Mouse (Mus musculus): ENCODE data around the gene Slc22a20. TPM values are rescaled to one million over a fixed set of nuclear protein-coding genes. Genes with fewer than 3 reads are reported as not detected.

The Slc22a20 gene
- polyA plus RNA-seq, 1 experiment: not detected

DNA sequence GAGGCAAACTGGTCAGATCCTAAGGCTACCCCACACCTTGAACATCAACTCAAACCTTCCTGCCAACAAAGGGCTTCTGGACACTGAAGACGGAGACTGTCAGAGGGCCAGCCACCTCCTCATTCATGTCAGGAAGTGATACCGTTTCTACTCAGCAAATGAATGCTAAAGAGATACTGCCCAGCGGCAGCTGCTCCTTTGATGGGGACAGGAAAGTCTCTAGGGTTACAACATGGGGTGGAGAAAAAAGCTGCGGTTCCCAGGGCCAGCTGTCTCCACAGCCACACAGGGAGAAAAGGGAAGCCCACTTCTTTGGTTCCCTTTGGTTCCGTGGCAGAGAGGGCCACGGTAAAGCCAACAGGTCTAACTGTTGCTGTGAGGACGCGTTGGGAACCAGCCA, 41.8 kb downstream of the Slc22a20 start:
- H3K4me3 ChIP-seq: no peak overlapping the region
- H3K4me2 ChIP-seq (ENCODE audit: low read depth): peak overlapping the region; percentile 83
- H3K36me3 ChIP-seq (ENCODE audit: control insufficient read depth, insufficient read depth): no peaks in the 10 kb centered on the region
- no peaks in the 10 kb centered on the region for H3K27me3 ChIP-seq (ENCODE audit: control insufficient read depth, insufficient read depth, insufficient read length)
- no peaks in the 10 kb centered on the region for H3K79me2 ChIP-seq (ENCODE audit: control insufficient read depth, insufficient read depth)
- TF ChIP-seq TCF3 (IDR thresholded peaks at IDR 0.05; ENCODE audit: insufficient read length, low read depth): no peak
- no peak for TF ChIP-seq USF1 (IDR thresholded peaks at IDR 0.05; ENCODE audit: low read depth)
- no peak for TF ChIP-seq POLR2A (IDR thresholded peaks at IDR 0.05; ENCODE audit: insufficient read length, low read depth)
- TF ChIP-seq MYOG (IDR thresholded peaks at IDR 0.05; ENCODE audit: control insufficient read depth in 1 of 3, insufficient read depth in 1 of 3, insufficient read length in 2 of 3, low read depth in 2 of 3): peak; percentile 30 to 95 (median 95)
- TF ChIP-seq CEBPB (IDR thresholded peaks at IDR 0.05; ENCODE audit: insufficient read depth, poor library complexity, severe bottlenecking): peak; percentile 31; the same call in 1 of the 2 replicates
- no peak for TF ChIP-seq SRF (IDR thresholded peaks at IDR 0.05; ENCODE audit: control insufficient read depth, insufficient read length, low read depth)
- TF ChIP-seq E2F4 (IDR thresholded peaks at IDR 0.05; ENCODE audit: insufficient read depth): no peak
- TF ChIP-seq POLR2AphosphoS2 (IDR thresholded peaks at IDR 0.05; ENCODE audit: insufficient read length, low read depth): no peak
- peak; percentile 38 to 88 (median 61) for TF ChIP-seq MYOD1 (IDR thresholded peaks at IDR 0.05; ENCODE audit: control insufficient read depth in 1 of 3, insufficient read length in 2 of 3, low read depth in 2 of 3)
- TF ChIP-seq TCF12 (IDR thresholded peaks at IDR 0.05; ENCODE audit: insufficient read depth, poor library complexity, severe bottlenecking): peak; percentile 78
- no peak for TF ChIP-seq MAX (IDR thresholded peaks at IDR 0.05; ENCODE audit: low read depth)
- TF ChIP-seq REST (IDR thresholded peaks at IDR 0.05; ENCODE audit: insufficient read depth, insufficient read length): no peak
- no peak overlapping the region for H3ac ChIP-seq (ENCODE audit: control insufficient read depth, insufficient read length)

DNA sequence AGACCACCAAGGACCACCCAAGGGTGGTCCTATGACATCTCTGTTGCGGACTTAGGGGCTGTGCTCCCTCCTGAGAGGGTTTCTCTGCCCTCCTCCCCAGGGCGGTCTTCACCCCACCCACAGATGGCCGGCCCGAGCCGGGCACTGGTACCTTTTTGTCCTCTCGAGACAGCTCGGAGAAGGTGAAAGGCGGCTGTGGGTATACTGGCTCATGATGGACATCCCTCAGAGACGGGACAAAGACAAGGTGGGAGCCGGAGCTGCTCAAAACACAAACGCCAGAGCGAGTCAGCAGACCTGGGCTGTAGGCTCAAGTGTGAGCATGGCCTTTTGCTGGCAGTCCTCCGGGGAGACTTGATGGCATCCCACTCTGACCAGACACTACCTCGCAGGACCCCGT, 42.5 kb downstream of the Slc22a20 start:
- H3K79me2 ChIP-seq (ENCODE audit: control insufficient read depth, insufficient read depth): no peaks in the 10 kb centered on the region
- H3K4me3 ChIP-seq: no peak overlapping the region
- TF ChIP-seq MYOD1 (IDR thresholded peaks at IDR 0.05; ENCODE audit: control insufficient read depth in 1 of 3, insufficient read length in 2 of 3, low read depth in 2 of 3) (no peak), TCF3 (IDR thresholded peaks at IDR 0.05; ENCODE audit: insufficient read length, low read depth) (no peak), SRF (IDR thresholded peaks at IDR 0.05; ENCODE audit: control insufficient read depth, insufficient read length, low read depth) (no peak)
- no peaks in the 10 kb centered on the region for H3K27me3 ChIP-seq (ENCODE audit: control insufficient read depth, insufficient read depth, insufficient read length)
- no peak overlapping the region for H3ac ChIP-seq (ENCODE audit: control insufficient read depth, insufficient read length)
- no peak overlapping the region for H3K4me2 ChIP-seq (ENCODE audit: low read depth)
- no peaks in the 10 kb centered on the region for H3K36me3 ChIP-seq (ENCODE audit: control insufficient read depth, insufficient read depth)

DNA sequence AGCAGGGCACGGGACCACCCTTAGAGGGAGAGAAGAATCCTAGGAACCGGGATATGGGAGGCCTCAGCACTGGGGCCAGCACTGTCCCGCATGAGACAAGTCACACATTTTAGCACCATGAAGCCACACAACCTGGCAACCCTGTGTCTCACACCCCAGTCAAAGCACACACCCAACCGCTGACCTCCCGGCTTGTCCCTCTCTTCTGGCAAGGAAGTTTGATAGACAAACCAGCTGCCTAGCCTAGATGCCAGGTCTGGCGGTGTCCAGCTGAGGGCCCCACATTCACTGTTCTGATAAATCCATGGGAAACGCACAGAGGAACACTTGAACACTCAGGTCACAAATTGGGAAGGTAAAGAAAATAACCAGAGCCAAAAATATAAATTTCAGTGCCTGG, 43.4 kb downstream of the Slc22a20 start:
- H3K27me3 ChIP-seq (ENCODE audit: control insufficient read depth, insufficient read depth, insufficient read length): no peaks in the 10 kb centered on the region
- no peak overlapping the region for H3K4me3 ChIP-seq
- H3K4me2 ChIP-seq (ENCODE audit: low read depth): peak overlapping the region; percentile 12
- H3ac ChIP-seq (ENCODE audit: control insufficient read depth, insufficient read length): no peak overlapping the region
- H3K79me2 ChIP-seq (ENCODE audit: control insufficient read depth, insufficient read depth): no peaks in the 10 kb centered on the region
- TF ChIP-seq MYOD1 (IDR thresholded peaks at IDR 0.05; ENCODE audit: control insufficient read depth in 1 of 3, insufficient read length in 2 of 3, low read depth in 2 of 3) (peak; percentile 56 to 88 (median 80)), REST (IDR thresholded peaks at IDR 0.05; ENCODE audit: insufficient read depth, insufficient read length) (no peak), POLR2AphosphoS2 (IDR thresholded peaks at IDR 0.05; ENCODE audit: insufficient read length, low read depth) (no peak), TCF12 (IDR thresholded peaks at IDR 0.05; ENCODE audit: insufficient read depth, poor library complexity, severe bottlenecking) (no peak), MYOG (IDR thresholded peaks at IDR 0.05; ENCODE audit: control insufficient read depth in 1 of 3, insufficient read depth in 1 of 3, insufficient read length in 2 of 3, low read depth in 2 of 3) (peak in 2 of 3 experiments; percentile 38 to 70), E2F4 (IDR thresholded peaks at IDR 0.05; ENCODE audit: insufficient read depth) (no peak), CEBPB (IDR thresholded peaks at IDR 0.05; ENCODE audit: insufficient read depth, poor library complexity, severe bottlenecking) (no peak), MAX (IDR thresholded peaks at IDR 0.05; ENCODE audit: low read depth) (no peak), TCF3 (IDR thresholded peaks at IDR 0.05; ENCODE audit: insufficient read length, low read depth) (peak; percentile 16), USF1 (IDR thresholded peaks at IDR 0.05; ENCODE audit: low read depth) (no peak)
- no peaks in the 10 kb centered on the region for H3K36me3 ChIP-seq (ENCODE audit: control insufficient read depth, insufficient read depth)

- no peaks in the 10 kb centered on the region for H3K36me3 ChIP-seq (ENCODE audit: control insufficient read depth, insufficient read depth)
- H3K4me3 ChIP-seq: no peak overlapping the region
- no peak overlapping the region for H3ac ChIP-seq (ENCODE audit: control insufficient read depth, insufficient read length)
- no peaks in the 10 kb centered on the region for H3K27me3 ChIP-seq (ENCODE audit: control insufficient read depth, insufficient read depth, insufficient read length)
- no peaks in the 10 kb centered on the region for H3K79me2 ChIP-seq (ENCODE audit: control insufficient read depth, insufficient read depth)
- H3K4me2 ChIP-seq (ENCODE audit: low read depth): peak overlapping the region; percentile 61
- TF ChIP-seq TCF12 (IDR thresholded peaks at IDR 0.05; ENCODE audit: insufficient read depth, poor library complexity, severe bottlenecking): no peak
- no peak for TF ChIP-seq E2F4 (IDR thresholded peaks at IDR 0.05; ENCODE audit: insufficient read depth)
- no peak for TF ChIP-seq MYOG (IDR thresholded peaks at IDR 0.05; ENCODE audit: control insufficient read depth in 1 of 3, insufficient read depth in 1 of 3, insufficient read length in 2 of 3, low read depth in 2 of 3)
- TF ChIP-seq REST (IDR thresholded peaks at IDR 0.05; ENCODE audit: insufficient read depth, insufficient read length): no peak
- TF ChIP-seq MYOD1 (IDR thresholded peaks at IDR 0.05; ENCODE audit: control insufficient read depth in 1 of 3, insufficient read length in 2 of 3, low read depth in 2 of 3): no peak
- no peak for TF ChIP-seq SRF (IDR thresholded peaks at IDR 0.05; ENCODE audit: control insufficient read depth, insufficient read length, low read depth)
- no peak for TF ChIP-seq CEBPB (IDR thresholded peaks at IDR 0.05; ENCODE audit: insufficient read depth, poor library complexity, severe bottlenecking)
- no peak for TF ChIP-seq USF1 (IDR thresholded peaks at IDR 0.05; ENCODE audit: low read depth)
- TF ChIP-seq TCF3 (IDR thresholded peaks at IDR 0.05; ENCODE audit: insufficient read length, low read depth): no peak
- no peak for TF ChIP-seq MAX (IDR thresholded peaks at IDR 0.05; ENCODE audit: low read depth)
- TF ChIP-seq POLR2A (IDR thresholded peaks at IDR 0.05; ENCODE audit: insufficient read length, low read depth): no peak
- no peak for TF ChIP-seq POLR2AphosphoS2 (IDR thresholded peaks at IDR 0.05; ENCODE audit: insufficient read length, low read depth)
These were observed 45.3 kb downstream of the Slc22a20 start for GRCm38 (mm10) chr19:5940656-5941055.

DNA sequence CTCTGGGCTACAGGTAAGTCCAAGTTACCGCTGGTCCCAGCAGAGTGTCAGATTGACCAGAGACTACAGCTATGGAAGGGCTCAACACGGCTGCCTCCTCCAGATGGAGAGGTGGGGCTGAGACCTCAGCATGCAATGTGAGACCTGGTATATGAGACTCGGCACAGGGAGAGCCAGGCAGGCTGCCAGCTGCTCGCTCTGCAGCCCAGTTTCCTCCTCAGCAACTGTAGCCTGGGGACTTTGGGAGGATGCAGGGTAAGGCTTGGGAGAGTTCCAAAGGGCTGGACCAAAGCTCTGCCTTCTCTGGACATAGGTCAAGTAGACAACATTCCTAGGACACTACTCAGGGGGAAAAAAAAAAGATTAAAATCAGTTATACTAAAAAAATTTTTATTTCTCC, 45.8 kb downstream of the Slc22a20 start:
- Histone ChIP-seq H3K27me3 (ENCODE audit: control insufficient read depth, insufficient read depth, insufficient read length) (no peaks in the 10 kb centered on the region), H3K4me2 (ENCODE audit: low read depth) (peak overlapping the region; percentile 62), H3K4me3 (no peak overlapping the region), H3K36me3 (ENCODE audit: control insufficient read depth, insufficient read depth) (no peaks in the 10 kb centered on the region), H3ac (ENCODE audit: control insufficient read depth, insufficient read length) (no peak overlapping the region), H3K79me2 (ENCODE audit: control insufficient read depth, insufficient read depth) (no peaks in the 10 kb centered on the region)
- TF ChIP-seq POLR2AphosphoS2 (IDR thresholded peaks at IDR 0.05; ENCODE audit: insufficient read length, low read depth) (no peak), MYOD1 (IDR thresholded peaks at IDR 0.05; ENCODE audit: control insufficient read depth in 1 of 3, insufficient read length in 2 of 3, low read depth in 2 of 3) (peak in 2 of 3 experiments; percentile 51 to 83), E2F4 (IDR thresholded peaks at IDR 0.05; ENCODE audit: insufficient read depth) (no peak), CEBPB (IDR thresholded peaks at IDR 0.05; ENCODE audit: insufficient read depth, poor library complexity, severe bottlenecking) (no peak), POLR2A (IDR thresholded peaks at IDR 0.05; ENCODE audit: insufficient read length, low read depth) (peak; percentile 11), TCF3 (IDR thresholded peaks at IDR 0.05; ENCODE audit: insufficient read length, low read depth) (no peak), TCF12 (IDR thresholded peaks at IDR 0.05; ENCODE audit: insufficient read depth, poor library complexity, severe bottlenecking) (no peak), MYOG (IDR thresholded peaks at IDR 0.05; ENCODE audit: control insufficient read depth in 1 of 3, insufficient read depth in 1 of 3, insufficient read length in 2 of 3, low read depth in 2 of 3) (peak in 2 of 3 experiments; percentile 68 to 87), MAX (IDR thresholded peaks at IDR 0.05; ENCODE audit: low read depth) (no peak), USF1 (IDR thresholded peaks at IDR 0.05; ENCODE audit: low read depth) (no peak), REST (IDR thresholded peaks at IDR 0.05; ENCODE audit: insufficient read depth, insufficient read length) (no peak)
